Mouse (Mus musculus): ENCODE data around the gene Adgrv1. TPM values are rescaled to one million over a fixed set of nuclear protein-coding genes. Genes with fewer than 3 reads are reported as not detected.

The Adgrv1 gene
- polyA plus RNA-seq, 1 experiment from 2014 or later, result 0.86 TPM

DNA sequence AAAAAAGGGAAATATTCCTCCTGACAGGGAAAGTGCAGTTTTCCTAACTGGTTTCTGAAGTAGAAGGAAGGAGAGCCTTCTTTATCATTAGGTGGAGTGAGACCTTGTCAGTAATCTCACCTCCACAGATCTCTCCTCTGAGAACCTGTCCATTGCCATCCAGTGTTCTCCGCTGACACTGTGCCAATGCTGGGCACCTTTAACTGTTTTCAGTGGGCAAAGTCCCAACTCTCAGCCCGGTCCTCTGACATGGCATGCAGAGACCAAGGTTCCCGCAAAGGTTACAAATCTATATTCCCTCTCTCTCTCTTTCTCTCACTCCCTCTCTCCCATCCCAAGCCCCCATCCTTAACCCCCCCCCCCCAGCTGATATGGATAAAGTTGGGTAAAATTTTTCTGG is 230.1 kb downstream of the Adgrv1 start:
- WGBS, result 90% methylated on average over 3 of the region's 3 CpGs
- no peak for ATAC-seq (ENCODE audit: insufficient number of reproducible peaks, insufficient read depth, low FRiP score, low read depth)
- Histone ChIP-seq H3K27me3 (ENCODE audit: control insufficient read depth, insufficient read depth, low read length) (no peaks in the 10 kb centered on the region), H3K36me3 (ENCODE audit: control insufficient read depth, insufficient read depth, low read length) (no peaks in the 10 kb centered on the region), H3K4me2 (ENCODE audit: low read length) (no peak overlapping the region), H3K9me3 (ENCODE audit: control insufficient read depth, low read length) (no peaks in the 10 kb centered on the region), H3K4me3 (ENCODE audit: control insufficient read depth in 1 of 2, insufficient read depth in 1 of 2, low read depth in 1 of 2, low read length in 2 of 2) (no peak overlapping the region), H3K4me1 (ENCODE audit: control insufficient read depth in 2 of 2, insufficient read depth in 2 of 2, low read length in 2 of 2) (no peaks in the 10 kb centered on the region), H3K27ac (replicated peaks in 1 of 2; ENCODE audit: control insufficient read depth in 1 of 2, insufficient read depth in 1 of 2, low read depth in 2 of 2, low read length in 2 of 2) (no peak overlapping the region), H3K9ac (ENCODE audit: low read length) (no peak overlapping the region)

DNA sequence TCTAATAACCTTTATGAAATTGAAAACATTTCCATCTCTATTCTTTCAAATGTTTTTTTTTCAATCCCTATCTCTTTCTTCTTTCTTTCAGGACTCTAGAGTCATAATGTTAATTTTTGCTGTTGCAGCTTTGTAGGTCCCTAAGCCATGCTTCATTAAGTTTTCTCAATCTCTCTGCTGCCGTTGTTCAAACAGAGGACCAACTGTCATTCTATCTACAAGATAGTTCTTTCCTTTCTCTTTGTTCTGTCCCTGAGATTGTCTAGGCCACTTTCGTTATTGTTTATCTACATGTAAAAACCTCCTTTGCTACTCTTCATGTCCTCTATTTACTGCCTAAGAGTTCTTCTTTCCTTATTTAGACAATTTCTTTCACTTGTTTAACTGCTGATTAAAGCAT is 230.8 kb downstream of the Adgrv1 start:
- no peaks in the 10 kb centered on the region for H3K9me3 ChIP-seq (ENCODE audit: control insufficient read depth, low read length)
- 55% methylated on average over 2 of the region's 2 CpGs for WGBS

DNA sequence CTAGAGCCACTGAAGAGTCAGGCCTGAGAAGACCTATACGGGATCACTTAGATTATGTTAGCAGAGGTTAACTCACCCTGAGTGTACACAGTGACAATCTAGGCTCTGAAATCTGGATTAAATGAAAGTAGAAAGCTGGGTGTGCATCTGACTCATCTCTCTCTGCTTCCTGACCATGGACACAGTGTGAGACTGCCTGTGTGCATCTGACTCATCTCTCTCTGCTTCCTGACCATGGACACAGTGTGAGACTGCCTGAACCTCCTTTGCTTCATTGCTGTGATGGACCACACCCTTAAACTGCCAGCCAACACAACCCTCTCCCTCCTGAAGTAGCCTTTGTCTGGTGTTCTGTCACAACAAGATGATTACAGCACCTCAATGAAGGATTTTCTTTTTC is 231.2 kb downstream of the Adgrv1 start:
- Histone ChIP-seq H3K4me2 (ENCODE audit: low read length) (no peak overlapping the region), H3K4me1 (ENCODE audit: control insufficient read depth in 2 of 2, insufficient read depth in 2 of 2, low read length in 2 of 2) (no peaks in the 10 kb centered on the region), H3K27me3 (ENCODE audit: control insufficient read depth, insufficient read depth, low read length) (no peaks in the 10 kb centered on the region), H3K9ac (ENCODE audit: low read length) (no peak overlapping the region), H3K27ac (replicated peaks in 1 of 2; ENCODE audit: control insufficient read depth in 1 of 2, insufficient read depth in 1 of 2, low read depth in 2 of 2, low read length in 2 of 2) (no peak overlapping the region), H3K36me3 (ENCODE audit: control insufficient read depth, insufficient read depth, low read length) (no peaks in the 10 kb centered on the region), H3K9me3 (ENCODE audit: control insufficient read depth, low read length) (no peaks in the 10 kb centered on the region), H3K4me3 (ENCODE audit: control insufficient read depth in 1 of 2, insufficient read depth in 1 of 2, low read depth in 1 of 2, low read length in 2 of 2) (no peak overlapping the region)
- WGBS, result 83% methylated on average over 1 of the region's 1 CpGs
- no peak for ATAC-seq (ENCODE audit: insufficient number of reproducible peaks, insufficient read depth, low FRiP score, low read depth)

More for the DNA sequence above, 230.8 kb downstream of the Adgrv1 start:
- H3K4me1 ChIP-seq (ENCODE audit: control insufficient read depth in 2 of 2, insufficient read depth in 2 of 2, low read length in 2 of 2), result no peaks in the 10 kb centered on the region
- no peaks in the 10 kb centered on the region for H3K36me3 ChIP-seq (ENCODE audit: control insufficient read depth, insufficient read depth, low read length)
- H3K4me3 ChIP-seq (ENCODE audit: control insufficient read depth in 1 of 2, insufficient read depth in 1 of 2, low read depth in 1 of 2, low read length in 2 of 2), result no peak overlapping the region
- no peak overlapping the region for H3K27ac ChIP-seq (replicated peaks in 1 of 2; ENCODE audit: control insufficient read depth in 1 of 2, insufficient read depth in 1 of 2, low read depth in 2 of 2, low read length in 2 of 2)
- no peak overlapping the region for H3K9ac ChIP-seq (ENCODE audit: low read length)
- ATAC-seq (ENCODE audit: insufficient number of reproducible peaks, insufficient read depth, low FRiP score, low read depth), result no peak
- H3K4me2 ChIP-seq (ENCODE audit: low read length), result no peak overlapping the region
- no peaks in the 10 kb centered on the region for H3K27me3 ChIP-seq (ENCODE audit: control insufficient read depth, insufficient read depth, low read length)

DNA sequence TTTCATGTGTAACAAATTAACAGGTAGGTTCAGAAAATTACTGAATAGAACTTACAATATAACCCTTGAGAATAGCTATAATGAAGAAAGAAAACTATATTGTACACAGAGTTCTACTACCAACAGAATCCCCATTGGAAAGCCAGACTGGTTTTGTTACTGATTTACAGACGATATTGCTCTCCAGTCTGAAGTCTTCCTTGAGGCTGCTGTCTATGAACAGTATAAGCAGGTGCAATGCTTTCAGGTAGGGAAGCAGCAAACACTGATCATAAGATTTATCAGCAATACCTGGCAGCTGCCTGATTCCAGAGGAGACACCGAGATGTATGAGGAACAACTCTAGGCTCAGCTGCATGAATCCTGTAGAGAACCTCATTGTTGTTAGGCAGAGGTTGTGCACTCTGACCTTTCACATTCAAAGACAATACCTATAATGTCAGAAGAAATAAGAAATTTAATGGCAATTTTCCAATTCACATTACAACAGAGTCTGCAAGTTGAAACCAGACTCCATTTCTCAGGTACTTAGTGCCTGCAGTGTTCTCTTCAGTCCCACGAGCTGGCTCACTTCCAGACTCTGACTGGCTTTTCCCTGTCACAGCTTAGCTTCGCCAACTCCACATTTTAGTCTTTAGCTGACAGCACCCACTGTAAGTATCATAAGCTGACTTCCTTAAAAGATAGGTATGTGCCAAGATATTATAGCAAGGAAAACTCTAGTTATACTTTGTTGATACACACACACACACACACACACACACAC is 247.2 kb downstream of the Adgrv1 start:
- 57% methylated on average over 4 of the region's 4 CpGs for WGBS
- no peak for ATAC-seq (ENCODE audit: insufficient number of reproducible peaks, insufficient read depth, low FRiP score, low read depth)

DNA sequence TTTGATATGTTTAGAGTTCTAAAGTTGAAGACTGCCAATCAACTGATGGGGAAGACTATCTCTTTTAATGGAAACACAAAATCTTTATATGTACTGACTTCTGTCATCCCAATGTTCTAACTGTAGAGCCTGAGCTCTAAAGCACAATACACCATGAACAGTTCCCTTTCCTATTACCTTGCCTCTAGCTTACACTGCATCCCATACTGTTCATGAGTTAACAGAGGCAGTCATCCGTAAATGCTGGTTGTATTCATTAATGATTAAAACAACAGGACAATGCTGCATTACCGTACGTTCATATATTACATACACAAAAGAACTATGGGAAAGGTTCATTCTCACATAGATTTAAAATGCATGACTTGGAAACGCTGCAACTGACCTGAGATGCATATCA is 251.1 kb downstream of the Adgrv1 start:
- Histone ChIP-seq H3K4me2 (ENCODE audit: low read length) (no peak overlapping the region), H3K36me3 (ENCODE audit: control insufficient read depth, insufficient read depth, low read length) (no peaks in the 10 kb centered on the region), H3K9ac (ENCODE audit: low read length) (no peak overlapping the region), H3K9me3 (ENCODE audit: control insufficient read depth, low read length) (no peaks in the 10 kb centered on the region), H3K27ac (replicated peaks in 1 of 2; ENCODE audit: control insufficient read depth in 1 of 2, insufficient read depth in 1 of 2, low read depth in 2 of 2, low read length in 2 of 2) (no peak overlapping the region), H3K4me3 (ENCODE audit: control insufficient read depth in 1 of 2, insufficient read depth in 1 of 2, low read depth in 1 of 2, low read length in 2 of 2) (no peak overlapping the region), H3K4me1 (ENCODE audit: control insufficient read depth in 2 of 2, insufficient read depth in 2 of 2, low read length in 2 of 2) (no peaks in the 10 kb centered on the region), H3K27me3 (ENCODE audit: control insufficient read depth, insufficient read depth, low read length) (no peaks in the 10 kb centered on the region)
- WGBS, result 85% methylated on average over 4 of the region's 4 CpGs
- no peak for ATAC-seq (ENCODE audit: insufficient number of reproducible peaks, insufficient read depth, low FRiP score, low read depth)

More for the DNA sequence above, 247.2 kb downstream of the Adgrv1 start:
- Histone ChIP-seq H3K4me2 (ENCODE audit: low read length) (no peak overlapping the region), H3K4me3 (ENCODE audit: control insufficient read depth in 1 of 2, insufficient read depth in 1 of 2, low read depth in 1 of 2, low read length in 2 of 2) (no peak overlapping the region), H3K9me3 (ENCODE audit: control insufficient read depth, low read length) (no peaks in the 10 kb centered on the region), H3K36me3 (ENCODE audit: control insufficient read depth, insufficient read depth, low read length) (no peaks in the 10 kb centered on the region), H3K27ac (replicated peaks in 1 of 2; ENCODE audit: control insufficient read depth in 1 of 2, insufficient read depth in 1 of 2, low read depth in 2 of 2, low read length in 2 of 2) (no peak overlapping the region), H3K27me3 (ENCODE audit: control insufficient read depth, insufficient read depth, low read length) (no peaks in the 10 kb centered on the region), H3K9ac (ENCODE audit: low read length) (no peak overlapping the region), H3K4me1 (ENCODE audit: control insufficient read depth in 2 of 2, insufficient read depth in 2 of 2, low read length in 2 of 2) (no peaks in the 10 kb centered on the region)

DNA sequence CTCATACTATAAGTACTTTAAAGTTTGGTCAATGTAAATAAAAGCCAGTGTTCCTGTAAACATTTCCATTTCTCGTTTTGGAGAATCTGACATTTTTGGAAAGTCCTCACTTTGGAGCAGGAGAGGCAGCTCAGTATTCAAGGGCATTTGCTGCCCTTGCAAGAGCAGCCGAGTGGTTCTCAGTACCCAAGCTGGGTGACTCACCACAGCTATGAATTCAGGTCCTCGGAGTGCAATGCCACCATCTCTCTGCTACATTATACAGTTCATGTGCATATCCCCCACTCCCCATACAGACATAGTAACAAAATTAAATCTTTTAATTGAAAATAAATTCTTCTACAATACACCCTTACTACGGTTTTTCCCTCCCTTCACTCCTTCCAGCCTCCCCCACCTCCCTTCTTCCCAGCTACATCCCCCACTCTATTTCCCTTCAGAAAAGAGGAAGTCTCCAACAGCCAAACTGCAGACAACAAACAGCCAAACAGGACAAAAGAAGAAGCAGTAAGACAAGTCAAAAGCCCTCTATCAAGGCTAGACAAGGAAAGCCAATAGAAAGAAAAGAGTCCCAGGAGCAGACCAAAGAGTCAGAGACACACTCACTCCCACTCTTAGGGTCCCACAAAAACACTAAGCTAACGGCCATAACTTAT is 262.0 kb downstream of the Adgrv1 start:
- H3K36me3 ChIP-seq (ENCODE audit: control insufficient read depth, insufficient read depth, low read length), result no peaks in the 10 kb centered on the region
- 0 out of 4 replicates have a peak, but pooled peaks cover 3 to 11% of the 10 kb centered on the region in 2 experiments for H3K4me1 ChIP-seq (ENCODE audit: control insufficient read depth in 2 of 2, insufficient read depth in 2 of 2, low read length in 2 of 2)
- H3K9ac ChIP-seq (ENCODE audit: low read length), result no peak overlapping the region
- no peak overlapping the region for H3K4me3 ChIP-seq (ENCODE audit: control insufficient read depth in 1 of 2, insufficient read depth in 1 of 2, low read depth in 1 of 2, low read length in 2 of 2)
- H3K27ac ChIP-seq (replicated peaks in 1 of 2; ENCODE audit: control insufficient read depth in 1 of 2, insufficient read depth in 1 of 2, low read depth in 2 of 2, low read length in 2 of 2), result no peak overlapping the region
- WGBS, result 75% methylated on average over 5 of the region's 5 CpGs
- no peaks in the 10 kb centered on the region for H3K27me3 ChIP-seq (ENCODE audit: control insufficient read depth, insufficient read depth, low read length)
- H3K9me3 ChIP-seq (ENCODE audit: control insufficient read depth, low read length), result no peaks in the 10 kb centered on the region
- H3K4me2 ChIP-seq (ENCODE audit: low read length), result no peak overlapping the region
- ATAC-seq (ENCODE audit: insufficient number of reproducible peaks, insufficient read depth, low FRiP score, low read depth), result no peak

DNA sequence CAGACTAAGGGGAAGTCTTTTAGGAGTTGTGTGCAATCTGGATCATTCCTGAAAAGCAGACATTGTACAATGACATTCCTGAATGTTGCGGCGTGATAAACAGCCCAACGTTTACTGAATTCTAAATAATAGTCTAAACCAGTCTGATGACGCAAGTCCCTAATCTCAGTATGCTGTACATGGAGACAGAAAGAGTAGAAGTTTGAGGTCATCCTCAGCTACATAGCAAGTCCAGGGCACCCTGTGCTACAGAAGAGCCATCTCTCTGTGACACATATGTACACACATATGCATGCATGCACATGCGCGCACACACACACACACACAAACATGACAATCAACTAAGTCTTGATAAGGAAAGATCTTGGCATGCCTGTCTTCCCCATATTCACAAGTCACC is 262.8 kb downstream of the Adgrv1 start:
- 0 out of 4 replicates have a peak, but pooled peaks cover 3 to 11% of the 10 kb centered on the region in 2 experiments for H3K4me1 ChIP-seq (ENCODE audit: control insufficient read depth in 2 of 2, insufficient read depth in 2 of 2, low read length in 2 of 2)
- no peak overlapping the region for H3K9ac ChIP-seq (ENCODE audit: low read length)
- H3K27ac ChIP-seq (replicated peaks in 1 of 2; ENCODE audit: control insufficient read depth in 1 of 2, insufficient read depth in 1 of 2, low read depth in 2 of 2, low read length in 2 of 2), result no peak overlapping the region
- ATAC-seq (ENCODE audit: insufficient number of reproducible peaks, insufficient read depth, low FRiP score, low read depth), result no peak
- no peaks in the 10 kb centered on the region for H3K27me3 ChIP-seq (ENCODE audit: control insufficient read depth, insufficient read depth, low read length)
- H3K4me2 ChIP-seq (ENCODE audit: low read length), result no peak overlapping the region
- H3K4me3 ChIP-seq (ENCODE audit: control insufficient read depth in 1 of 2, insufficient read depth in 1 of 2, low read depth in 1 of 2, low read length in 2 of 2), result no peak overlapping the region
- 87% methylated on average over 6 of the region's 6 CpGs for WGBS
- no peaks in the 10 kb centered on the region for H3K36me3 ChIP-seq (ENCODE audit: control insufficient read depth, insufficient read depth, low read length)
- H3K9me3 ChIP-seq (ENCODE audit: control insufficient read depth, low read length), result no peaks in the 10 kb centered on the region

Measured in heart, embryonic 14.5 days (tissue).